Mouse (Mus musculus) embryonic facial prominence, embryonic 10.5 days (tissue): ENCODE data around the gene Kcnk10. TPM values are rescaled to one million over a fixed set of nuclear protein-coding genes. Genes with fewer than 3 reads are reported as not detected.

Experiments
- DNase-seq: peaks from one replicate; pipeline ENCODE4 v3.0.0-alpha.2; 2017; ENCODE audit warnings: low spot score
- H3K27ac ChIP-seq: fragments of 300-500 bp; sonication (generic); replicated peaks from 2 replicates; pipeline ENCODE4 v1.5.1; 2016; ENCODE audit warnings: mild to moderate bottlenecking
- H3K27me3 ChIP-seq: fragments of 300-500 bp; sonication (generic); replicated peaks from 2 replicates; pipeline ENCODE4 v1.6.1; 2016; ENCODE audit warnings: low read depth, mild to moderate bottlenecking; ENCODE audit not compliant: poor library complexity, severe bottlenecking
- H3K36me3 ChIP-seq: fragments of 300-500 bp; sonication (generic); replicated peaks from 2 replicates; pipeline ENCODE4 v1.6.1; 2016; ENCODE audit warnings: mild to moderate bottlenecking, moderate library complexity
- H3K4me1 ChIP-seq: fragments of 300-500 bp; sonication (generic); 2 replicates; pipeline ENCODE4 v1.6.1; 2016
- H3K4me3 ChIP-seq: fragments of 300-500 bp; sonication (generic); 2 replicates; pipeline ENCODE4 v1.5.1; 2016; ENCODE audit warnings: mild to moderate bottlenecking, moderate library complexity
- H3K9me3 ChIP-seq: fragments of 300-500 bp; sonication (generic); 2 replicates; pipeline ENCODE4 v1.6.1; 2016; ENCODE audit warnings: mild to moderate bottlenecking
- WGBS: fragments of 180-500 bp; shearing (Covaris S2); methylation state at CpG from one replicate; pipeline ENCODE4 v1.1.7; 2016; 5-methylcytosine and 5-hydroxymethylcytosine counted together
- polyA plus RNA-seq: library from polyadenylated mRNA; unstranded; fragments of >200 nt; fragmentation: Nextera tagmentation; extraction: Ambion mirVana; gene quantifications from 2 replicates; pipeline ENCODE4 v1.2.1, GENCODE M21; 2016

Kcnk10 gene
- polyA plus RNA-seq, 1 experiment from 2014 or later: 4.3 TPM

DNA sequence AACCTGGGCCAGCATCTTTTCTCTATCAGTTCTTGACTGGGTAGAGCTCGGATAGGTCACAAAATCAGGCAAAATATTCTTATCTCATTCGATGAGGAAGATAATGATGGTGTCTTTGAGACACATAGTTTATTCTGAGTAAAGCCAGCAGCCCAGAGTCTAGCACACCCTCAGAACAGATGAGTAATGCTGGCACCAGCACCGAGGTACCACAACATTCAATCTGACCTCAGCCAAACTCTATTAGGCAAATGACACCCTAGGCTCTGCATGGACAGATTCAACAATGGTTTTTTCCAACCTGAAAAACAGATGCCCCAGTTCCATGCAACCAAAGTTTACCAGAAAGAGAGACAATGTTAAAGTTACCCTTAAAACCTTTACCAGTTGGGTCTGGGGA lies 108.0 kb downstream of the Kcnk10 start:
- no peak for DNase-seq
- no peaks in the 10 kb centered on the region for H3K9me3 ChIP-seq
- no peak overlapping the region for H3K4me3 ChIP-seq
- no peak overlapping the region for H3K27ac ChIP-seq
- no peaks in the 10 kb centered on the region for H3K4me1 ChIP-seq
- H3K36me3 ChIP-seq: no peaks in the 10 kb centered on the region
- WGBS: 87% methylated on average over 3 of the region's 3 CpGs
- H3K27me3 ChIP-seq: no peaks in the 10 kb centered on the region

DNA sequence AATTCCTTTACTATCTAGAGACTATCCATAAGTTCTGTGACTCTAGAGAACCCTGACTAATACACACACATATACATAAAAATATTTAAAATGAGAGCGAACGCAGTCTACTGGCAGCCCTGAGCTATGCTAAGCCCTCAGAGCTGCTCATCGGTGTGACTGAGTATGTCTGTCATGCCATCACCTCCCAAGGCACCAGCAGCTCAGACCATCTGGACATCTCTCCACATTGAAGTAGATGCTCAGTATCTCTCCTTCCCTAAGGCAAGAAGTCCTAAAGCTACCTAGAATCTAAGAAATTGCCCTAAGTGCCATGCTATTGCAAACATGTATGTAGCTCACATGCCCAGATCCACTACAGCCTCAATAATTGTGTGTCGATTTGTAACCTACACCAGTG lies 110.3 kb downstream of the Kcnk10 start:
- 96% methylated on average over 4 of the region's 4 CpGs for WGBS
- no peaks in the 10 kb centered on the region for H3K36me3 ChIP-seq
- no peak overlapping the region for H3K27ac ChIP-seq
- H3K9me3 ChIP-seq: no peaks in the 10 kb centered on the region
- no peaks in the 10 kb centered on the region for H3K27me3 ChIP-seq
- no peak overlapping the region for H3K4me3 ChIP-seq
- no peaks in the 10 kb centered on the region for H3K4me1 ChIP-seq
- no peak for DNase-seq

DNA sequence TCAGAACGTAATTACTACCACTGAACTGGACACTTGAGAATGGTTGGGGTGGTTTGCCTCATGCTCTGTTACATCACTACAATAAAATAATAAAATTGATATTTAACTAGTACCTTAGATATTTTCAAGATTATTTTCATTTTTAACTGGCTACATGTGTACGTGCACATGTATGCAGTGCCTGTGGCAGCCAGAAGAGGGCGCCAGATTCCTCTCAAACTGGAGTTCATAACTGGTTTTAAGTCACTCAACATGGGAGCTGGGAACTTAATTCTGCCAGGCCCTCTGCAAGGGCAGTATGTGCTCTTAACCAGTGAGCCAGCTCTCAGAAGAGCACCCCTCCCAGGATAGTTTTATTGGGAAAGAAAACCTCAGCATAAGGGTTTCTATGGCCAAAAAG lies 118.2 kb downstream of the Kcnk10 start:
- no peak for DNase-seq
- Histone ChIP-seq H3K27me3 (no peaks in the 10 kb centered on the region), H3K36me3 (no peaks in the 10 kb centered on the region), H3K27ac (no peak overlapping the region), H3K9me3 (no peaks in the 10 kb centered on the region), H3K4me3 (no peak overlapping the region), H3K4me1 (no peaks in the 10 kb centered on the region)
- WGBS: 49% methylated on average over 3 of the region's 3 CpGs

DNA sequence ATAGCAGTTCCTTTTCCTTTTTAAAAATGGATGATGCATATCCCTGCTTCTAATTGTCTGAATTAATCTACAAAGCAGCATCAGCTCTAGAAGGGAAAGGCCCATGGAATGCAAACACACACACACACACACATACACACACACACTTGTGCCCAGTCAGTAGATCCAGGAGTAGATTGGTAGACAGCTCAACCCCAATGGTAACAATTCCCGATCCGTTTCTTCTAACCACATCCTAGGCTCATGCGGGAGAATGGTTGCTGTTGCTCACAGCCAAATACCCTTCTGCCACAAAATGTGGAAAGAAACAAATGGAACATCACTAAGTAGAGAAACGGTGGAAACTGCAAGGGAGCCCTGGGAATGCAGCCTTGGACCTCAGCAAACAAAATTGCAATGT lies 119.2 kb downstream of the Kcnk10 start:
- H3K36me3 ChIP-seq: no peaks in the 10 kb centered on the region
- no peak overlapping the region for H3K4me3 ChIP-seq
- no peaks in the 10 kb centered on the region for H3K9me3 ChIP-seq
- H3K27ac ChIP-seq: no peak overlapping the region
- no peaks in the 10 kb centered on the region for H3K27me3 ChIP-seq
- WGBS: 93% methylated on average over 4 of the region's 4 CpGs
- no peaks in the 10 kb centered on the region for H3K4me1 ChIP-seq
- DNase-seq: no peak

DNA sequence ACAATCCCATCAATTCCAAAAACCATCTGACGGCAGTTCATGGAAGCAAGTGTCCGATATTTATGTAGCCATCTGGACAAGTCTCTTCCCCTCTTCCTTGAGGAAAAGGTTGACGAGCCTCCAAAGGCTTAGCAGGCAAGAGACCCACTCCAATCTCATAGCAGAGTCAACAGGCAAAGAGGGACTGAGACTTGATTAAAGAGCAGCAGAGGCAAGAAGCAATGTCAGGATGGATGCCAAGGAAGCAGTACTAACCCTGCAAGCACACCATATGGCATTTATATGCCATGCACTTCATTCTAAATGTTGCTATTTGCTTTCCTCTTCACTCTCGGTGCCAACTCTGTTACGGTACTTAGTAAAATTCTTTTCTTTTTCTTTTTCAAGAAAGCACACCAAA lies 119.6 kb downstream of the Kcnk10 start:
- Histone ChIP-seq H3K4me1 (no peaks in the 10 kb centered on the region), H3K9me3 (no peaks in the 10 kb centered on the region), H3K27me3 (no peaks in the 10 kb centered on the region), H3K27ac (no peak overlapping the region), H3K36me3 (no peaks in the 10 kb centered on the region), H3K4me3 (no peak overlapping the region)
- DNase-seq: no peak
- 90% methylated on average over 5 of the region's 5 CpGs for WGBS

DNA sequence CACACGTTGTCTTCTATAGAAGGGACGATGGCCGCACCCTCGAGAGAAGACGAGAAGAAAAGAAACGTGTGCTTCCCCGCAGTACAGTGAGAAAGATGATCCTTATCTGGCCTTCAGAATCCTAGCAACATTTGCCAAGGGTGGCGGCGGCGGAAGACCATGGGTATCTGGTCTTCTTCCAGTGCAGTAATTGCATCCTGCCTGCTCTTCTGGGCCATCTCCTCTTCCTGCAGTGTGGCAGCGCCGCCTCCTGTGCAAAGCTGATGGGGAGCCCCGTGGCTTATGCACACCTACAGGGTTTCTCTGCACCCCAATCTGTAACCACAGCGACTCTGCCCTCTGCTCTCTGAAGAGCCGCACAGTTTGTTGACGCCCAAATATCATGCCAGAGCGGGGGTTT lies 124.9 kb downstream of the Kcnk10 start:
- Histone ChIP-seq H3K4me3 (no peak overlapping the region), H3K36me3 (no peaks in the 10 kb centered on the region), H3K4me1 (no peaks in the 10 kb centered on the region), H3K27ac (no peak overlapping the region), H3K27me3 (no peaks in the 10 kb centered on the region), H3K9me3 (no peaks in the 10 kb centered on the region)
- 90% methylated on average over 17 of the region's 17 CpGs for WGBS
- DNase-seq: no peak

DNA sequence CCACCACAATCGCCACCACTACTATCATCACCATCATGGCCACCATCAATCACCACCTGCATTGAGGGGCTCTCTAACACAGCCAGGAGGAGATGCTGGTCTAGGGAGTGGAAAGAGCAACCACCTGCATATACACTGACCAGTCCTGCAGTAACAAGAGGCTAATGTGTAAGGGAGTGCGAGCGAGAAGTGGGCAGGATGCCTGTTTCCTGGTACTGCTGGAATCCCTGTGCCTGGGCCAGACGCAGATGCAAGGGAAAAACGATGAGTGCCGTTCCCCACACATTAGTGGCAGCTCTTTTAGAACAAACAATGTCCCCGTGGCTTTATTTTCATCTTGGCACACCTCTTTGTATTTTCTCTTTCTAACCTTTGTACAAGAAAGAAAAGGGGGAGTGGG lies 125.5 kb downstream of the Kcnk10 start:
- Histone ChIP-seq H3K36me3 (no peaks in the 10 kb centered on the region), H3K27ac (no peak overlapping the region), H3K27me3 (no peaks in the 10 kb centered on the region), H3K9me3 (no peaks in the 10 kb centered on the region), H3K4me3 (no peak overlapping the region), H3K4me1 (0 out of 2 replicates have a peak, but pooled peaks cover 4% of the 10 kb centered on the region)
- DNase-seq: no peak
- WGBS: 87% methylated on average over 7 of the region's 7 CpGs

DNA sequence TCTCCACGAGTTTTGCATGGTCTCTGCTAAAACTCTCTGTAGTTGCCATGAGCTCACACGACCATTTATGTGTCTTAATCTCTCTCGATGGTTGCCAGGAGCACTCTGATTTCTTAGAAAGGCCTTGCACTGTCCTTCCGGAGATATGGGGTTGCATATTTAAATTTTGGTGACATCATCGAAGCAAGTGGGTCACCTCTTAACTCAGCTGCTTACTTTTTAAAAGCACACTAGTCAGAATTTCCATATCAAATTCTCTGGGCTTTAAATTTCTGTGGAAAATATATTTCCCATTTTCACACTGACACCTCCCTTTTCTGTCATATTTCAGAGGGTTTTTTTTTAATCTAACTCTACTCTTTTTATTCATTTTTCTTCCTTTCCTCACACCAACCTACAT lies 132.5 kb downstream of the Kcnk10 start:
- 0 out of 2 replicates have a peak, but pooled peaks cover 8% of the 10 kb centered on the region for H3K4me1 ChIP-seq
- no peak overlapping the region for H3K4me3 ChIP-seq
- H3K27me3 ChIP-seq: no peaks in the 10 kb centered on the region
- H3K9me3 ChIP-seq: no peaks in the 10 kb centered on the region
- H3K27ac ChIP-seq: no peak overlapping the region
- WGBS: 83% methylated on average over 5 of the region's 5 CpGs
- no peak for DNase-seq
- H3K36me3 ChIP-seq: no peaks in the 10 kb centered on the region

DNA sequence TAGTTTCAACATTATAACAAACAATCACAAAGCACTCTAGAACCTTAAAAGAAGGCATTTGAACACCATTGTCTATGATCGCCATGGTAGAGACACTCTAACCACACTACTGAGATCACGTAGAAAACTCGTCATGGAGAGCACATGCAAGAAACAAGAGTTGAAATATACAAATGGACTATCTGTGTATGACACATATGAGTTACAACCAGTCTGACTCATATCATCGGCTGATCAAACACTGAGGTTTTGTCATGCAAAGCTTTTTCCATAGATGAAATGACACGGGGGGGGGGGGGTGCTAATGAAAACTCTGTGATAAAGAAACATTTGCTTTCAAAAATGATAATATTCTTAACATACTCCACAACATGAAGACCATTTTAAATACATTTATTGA lies 133.2 kb downstream of the Kcnk10 start:
- no peak overlapping the region for H3K4me3 ChIP-seq
- no peak for DNase-seq
- 0 out of 2 replicates have a peak, but pooled peaks cover 8% of the 10 kb centered on the region for H3K4me1 ChIP-seq
- no peaks in the 10 kb centered on the region for H3K27me3 ChIP-seq
- H3K36me3 ChIP-seq: no peaks in the 10 kb centered on the region
- no peak overlapping the region for H3K27ac ChIP-seq
- WGBS: 89% methylated on average over 5 of the region's 5 CpGs
- no peaks in the 10 kb centered on the region for H3K9me3 ChIP-seq

DNA sequence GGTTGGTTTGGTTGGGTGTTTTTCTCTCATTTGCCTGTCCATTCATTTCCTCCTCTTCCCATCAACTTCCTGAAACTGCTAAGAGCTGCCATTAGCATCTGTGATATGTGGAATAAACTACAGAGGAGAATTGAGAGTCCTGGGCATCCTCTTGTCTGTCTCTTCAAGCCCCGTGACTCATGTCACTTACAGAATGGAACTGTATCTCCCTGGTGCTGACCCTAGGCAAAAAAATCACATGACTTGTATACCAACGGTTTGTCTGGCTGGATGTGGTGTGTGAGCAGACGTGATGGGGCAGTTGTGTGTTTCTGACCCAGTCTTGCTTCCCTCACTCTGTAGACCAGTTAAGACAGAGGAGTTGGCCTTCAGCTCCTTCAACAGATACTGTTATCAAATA lies 134.4 kb downstream of the Kcnk10 start:
- H3K9me3 ChIP-seq: no peaks in the 10 kb centered on the region
- no peaks in the 10 kb centered on the region for H3K27me3 ChIP-seq
- no peak overlapping the region for H3K4me3 ChIP-seq
- no peak for DNase-seq
- H3K36me3 ChIP-seq: no peaks in the 10 kb centered on the region
- WGBS: 84% methylated on average over 3 of the region's 3 CpGs
- H3K27ac ChIP-seq: no peak overlapping the region
- H3K4me1 ChIP-seq: 0 out of 2 replicates have a peak, but pooled peaks cover 8% of the 10 kb centered on the region

DNA sequence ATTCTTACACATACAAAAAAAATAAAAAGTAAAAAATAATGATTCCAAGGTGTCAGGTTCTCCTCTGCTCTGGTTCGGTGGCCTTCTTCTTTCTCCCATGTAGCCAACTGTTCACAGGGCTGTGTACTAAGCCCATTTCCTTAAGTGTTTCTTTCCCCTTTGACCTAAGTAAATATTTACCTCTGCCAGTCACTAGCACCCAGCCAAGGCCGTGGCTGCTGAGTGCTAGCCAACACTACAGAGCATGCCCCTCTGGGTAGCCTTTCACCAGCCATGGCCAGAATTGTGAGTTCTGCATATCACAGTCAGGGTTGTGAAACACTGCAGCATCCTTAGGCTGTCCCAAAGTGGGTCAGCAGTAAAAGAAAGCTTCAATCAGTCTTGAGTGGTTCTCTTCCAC lies 140.0 kb downstream of the Kcnk10 start:
- Histone ChIP-seq H3K9me3 (no peaks in the 10 kb centered on the region), H3K27ac (no peak overlapping the region), H3K4me3 (no peak overlapping the region), H3K36me3 (peaks cover 3% of the 10 kb centered on the region; the same call in 1 of the 2 replicates), H3K27me3 (no peaks in the 10 kb centered on the region), H3K4me1 (no peaks in the 10 kb centered on the region)
- 66% methylated on average over 2 of the region's 2 CpGs for WGBS
- no peak for DNase-seq

DNA sequence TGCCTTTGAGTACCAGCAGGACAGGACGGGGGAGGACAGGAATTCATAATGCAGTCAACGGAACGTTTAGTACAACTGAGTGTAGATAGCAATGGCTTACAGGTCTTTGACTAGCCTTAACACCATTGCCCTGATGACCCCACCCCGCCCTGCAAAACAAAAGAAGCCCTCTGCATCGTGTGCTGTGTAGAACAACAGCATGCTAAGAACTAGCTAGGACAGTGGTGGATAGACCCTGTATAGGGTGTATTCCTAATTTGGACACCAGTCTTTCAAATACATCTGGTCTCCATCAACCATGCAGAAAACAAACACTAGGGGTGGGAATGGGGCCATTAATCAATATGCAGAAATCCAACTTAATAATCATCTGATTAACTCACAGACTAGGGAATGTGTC lies 147.4 kb downstream of the Kcnk10 start:
- no peaks in the 10 kb centered on the region for H3K27me3 ChIP-seq
- DNase-seq: no peak
- no peak overlapping the region for H3K27ac ChIP-seq
- H3K4me3 ChIP-seq: no peak overlapping the region
- no peaks in the 10 kb centered on the region for H3K4me1 ChIP-seq
- no peaks in the 10 kb centered on the region for H3K9me3 ChIP-seq
- 86% methylated on average over 5 of the region's 5 CpGs for WGBS
- H3K36me3 ChIP-seq: peaks cover 3% of the 10 kb centered on the region; the same call in 1 of the 2 replicates

DNA sequence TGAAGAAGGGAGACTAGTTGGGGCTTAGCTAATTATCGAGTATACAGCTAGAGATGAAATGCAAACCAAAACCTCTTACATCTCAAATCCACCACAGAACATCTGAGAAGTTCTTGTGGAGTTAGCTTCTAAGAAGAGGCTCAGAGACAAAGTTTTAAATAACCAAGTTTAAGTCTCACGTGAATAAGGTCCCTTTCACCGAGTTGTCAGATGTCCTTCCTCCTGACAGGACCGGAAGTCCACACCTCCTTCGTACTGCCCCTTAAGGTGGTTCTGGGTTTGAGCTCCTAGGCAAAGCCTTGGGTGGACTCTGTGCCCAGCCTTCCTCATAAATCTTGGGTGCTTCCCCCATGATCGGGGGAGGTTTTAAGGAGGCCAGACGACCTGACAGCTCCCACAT lies 156.8 kb downstream of the Kcnk10 start:
- H3K9me3 ChIP-seq: no peaks in the 10 kb centered on the region
- WGBS: 90% methylated on average over 7 of the region's 7 CpGs
- no peak overlapping the region for H3K27ac ChIP-seq
- no peaks in the 10 kb centered on the region for H3K36me3 ChIP-seq
- no peaks in the 10 kb centered on the region for H3K27me3 ChIP-seq
- H3K4me3 ChIP-seq: no peak overlapping the region
- no peak for DNase-seq
- H3K4me1 ChIP-seq: no peaks in the 10 kb centered on the region

DNA sequence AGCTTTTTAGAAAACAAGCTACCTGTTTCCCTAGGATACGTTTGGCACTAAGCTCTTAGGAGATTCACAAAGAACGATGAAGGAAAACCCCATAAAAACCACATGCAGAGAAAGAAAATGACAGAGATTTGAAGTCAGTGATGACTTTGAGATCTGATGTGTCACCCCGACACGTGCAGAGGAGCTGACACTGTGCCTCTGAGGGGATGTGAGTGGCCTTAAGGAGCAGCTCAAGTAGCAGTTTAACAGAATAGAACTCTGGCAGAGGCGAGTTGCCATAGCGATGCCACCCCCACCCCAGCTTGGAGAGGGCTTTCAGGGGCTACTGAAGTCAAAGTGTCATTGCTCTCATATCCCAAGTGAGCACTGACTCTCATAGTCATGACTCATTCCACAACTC lies 158.3 kb downstream of the Kcnk10 start:
- H3K36me3 ChIP-seq: no peaks in the 10 kb centered on the region
- no peak overlapping the region for H3K27ac ChIP-seq

More for the DNA sequence above, 158.3 kb downstream of the Kcnk10 start:
- Histone ChIP-seq H3K9me3 (no peaks in the 10 kb centered on the region), H3K27me3 (no peaks in the 10 kb centered on the region), H3K4me3 (no peak overlapping the region), H3K4me1 (no peaks in the 10 kb centered on the region)
- WGBS: 72% methylated on average over 6 of the region's 6 CpGs
- no peak for DNase-seq
